Mouse (Mus musculus): ENCODE measurements at regions not wholly inside any gene's neighbourhood (a gene's known extent, or its start where the extent isn't known, plus 50 kb on each side); places are given as distances from the start of the nearest gene placed in this dataset.

DNA sequence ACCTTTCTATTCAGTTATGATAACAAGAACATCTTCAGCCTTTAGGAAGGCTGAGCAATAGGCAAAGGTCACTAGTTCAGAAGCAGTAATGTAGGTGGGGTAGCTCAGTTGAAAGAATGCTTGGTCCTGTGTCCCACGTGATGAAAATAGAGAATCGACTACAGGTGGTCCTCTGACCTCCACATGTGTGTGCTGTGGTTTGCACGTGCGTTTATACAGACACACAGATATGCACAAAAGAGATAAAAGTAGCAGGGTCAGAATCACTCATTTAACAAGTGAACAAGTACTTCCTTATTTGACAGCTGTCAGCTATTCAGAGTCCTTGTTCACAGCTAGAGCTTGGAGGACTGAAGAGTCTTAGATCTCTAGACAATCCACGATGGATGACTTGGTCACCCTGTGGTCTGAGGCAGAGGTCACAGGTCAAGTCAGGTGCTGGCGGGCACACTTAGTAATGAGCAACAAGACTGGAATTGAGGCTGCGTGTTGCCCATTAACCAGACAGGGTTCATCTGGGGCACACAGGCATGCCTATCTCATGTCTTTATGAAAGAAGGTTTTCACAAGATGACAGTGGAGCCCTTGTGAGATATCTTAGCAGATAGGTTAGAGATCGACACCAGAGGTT is 375.8 kb upstream of the Cdh6 start:
- ATAC-seq (ENCODE audit: insufficient read depth, low read depth) (no peak), DNase-seq (ENCODE audit: low spot score) (no peak)
- Histone ChIP-seq H3K4me2 (ENCODE audit: low read depth, low read length) (no peak overlapping the region), H3K36me3 (replicated peaks; ENCODE audit: control insufficient read depth, insufficient read depth, low read length) (no peaks in the 10 kb centered on the region), H3K27me3 (ENCODE audit: control insufficient read depth, insufficient read depth, low read length) (no peaks in the 10 kb centered on the region), H3K9ac (replicated peaks; ENCODE audit: low read depth, low read length) (no peak overlapping the region), H3K9me3 (replicated peaks; ENCODE audit: control insufficient read depth, low read length) (no peaks in the 10 kb centered on the region), H3K4me3 (ENCODE audit: low read depth, low read length) (no peak overlapping the region), H3K27ac (ENCODE audit: low read depth) (no peak overlapping the region), H3K4me1 (ENCODE audit: control insufficient read depth, insufficient read depth) (no peaks in the 10 kb centered on the region)
- TF ChIP-seq EP300 (IDR thresholded peaks at IDR 0.05; ENCODE audit: low read depth), result no peak
- no peak for TF ChIP-seq CTCF (IDR thresholded peaks at IDR 0.05; ENCODE audit: low read depth)
- 49% methylated on average over 8 of the region's 8 CpGs for WGBS

- TF ChIP-seq CTCF (IDR thresholded peaks at IDR 0.05; ENCODE audit: low read depth) (no peak), EP300 (IDR thresholded peaks at IDR 0.05; ENCODE audit: low read depth) (no peak)
- H3K36me3 ChIP-seq (replicated peaks; ENCODE audit: control insufficient read depth, insufficient read depth, low read length), result no peaks in the 10 kb centered on the region
- peaks cover 5% of the 10 kb centered on the region; the same call in 1 of the 2 replicates for H3K4me1 ChIP-seq (ENCODE audit: control insufficient read depth, insufficient read depth)
- no peaks in the 10 kb centered on the region for H3K27me3 ChIP-seq (ENCODE audit: control insufficient read depth, insufficient read depth, low read length)
- H3K4me2 ChIP-seq (ENCODE audit: low read depth, low read length), result no peak overlapping the region
- no peak for DNase-seq (ENCODE audit: low spot score)
- ATAC-seq (ENCODE audit: insufficient read depth, low read depth), result no peak
- H3K4me3 ChIP-seq (ENCODE audit: low read depth, low read length), result no peak overlapping the region
- no peaks in the 10 kb centered on the region for H3K9me3 ChIP-seq (replicated peaks; ENCODE audit: control insufficient read depth, low read length)
- H3K27ac ChIP-seq (ENCODE audit: low read depth), result no peak overlapping the region
- no peak overlapping the region for H3K9ac ChIP-seq (replicated peaks; ENCODE audit: low read depth, low read length)
These were observed 366.6 kb upstream of the Cdh6 start for GRCm38 (mm10) chr15:13540026-13540425.

- no peak overlapping the region for H3K4me2 ChIP-seq (ENCODE audit: low read depth, low read length)
- no peaks in the 10 kb centered on the region for H3K9me3 ChIP-seq (replicated peaks; ENCODE audit: control insufficient read depth, low read length)
- H3K36me3 ChIP-seq (replicated peaks; ENCODE audit: control insufficient read depth, insufficient read depth, low read length), result no peaks in the 10 kb centered on the region
- no peaks in the 10 kb centered on the region for H3K4me1 ChIP-seq (ENCODE audit: control insufficient read depth, insufficient read depth)
- no peaks in the 10 kb centered on the region for H3K27me3 ChIP-seq (ENCODE audit: control insufficient read depth, insufficient read depth, low read length)
- DNase-seq (ENCODE audit: low spot score), result no peak
- WGBS, result 87% methylated on average over 2 of the region's 2 CpGs
- ATAC-seq (ENCODE audit: insufficient read depth, low read depth), result no peak
- H3K4me3 ChIP-seq (ENCODE audit: low read depth, low read length), result no peak overlapping the region
- H3K9ac ChIP-seq (replicated peaks; ENCODE audit: low read depth, low read length), result no peak overlapping the region
- TF ChIP-seq EP300 (IDR thresholded peaks at IDR 0.05; ENCODE audit: low read depth) (no peak), CTCF (IDR thresholded peaks at IDR 0.05; ENCODE audit: low read depth) (no peak)
- no peak overlapping the region for H3K27ac ChIP-seq (ENCODE audit: low read depth)
These were observed 360.5 kb upstream of the Cdh6 start for GRCm38 (mm10) chr15:13534017-13534416.

- Histone ChIP-seq H3K4me3 (ENCODE audit: low read depth, low read length) (no peak overlapping the region), H3K27ac (ENCODE audit: low read depth) (no peak overlapping the region), H3K27me3 (ENCODE audit: control insufficient read depth, insufficient read depth, low read length) (no peaks in the 10 kb centered on the region), H3K4me2 (ENCODE audit: low read depth, low read length) (no peak overlapping the region), H3K36me3 (replicated peaks; ENCODE audit: control insufficient read depth, insufficient read depth, low read length) (no peaks in the 10 kb centered on the region), H3K9me3 (replicated peaks; ENCODE audit: control insufficient read depth, low read length) (no peaks in the 10 kb centered on the region), H3K4me1 (ENCODE audit: control insufficient read depth, insufficient read depth) (no peaks in the 10 kb centered on the region), H3K9ac (replicated peaks; ENCODE audit: low read depth, low read length) (no peak overlapping the region)
- ATAC-seq (ENCODE audit: insufficient read depth, low read depth) (no peak), DNase-seq (ENCODE audit: low spot score) (no peak)
- 53% methylated on average over 3 of the region's 3 CpGs for whole genome bisulfite sequencing
- TF ChIP-seq EP300 (IDR thresholded peaks at IDR 0.05; ENCODE audit: low read depth) (no peak), CTCF (IDR thresholded peaks at IDR 0.05; ENCODE audit: low read depth) (no peak)
These were observed 356.5 kb upstream of the Cdh6 start for GRCm38 (mm10) chr15:13529960-13530359.

GRCm38 (mm10) chr15:13529050-13529449 is 355.6 kb upstream of the Cdh6 start:
- no peak for ATAC-seq (ENCODE audit: insufficient read depth, low read depth)
- Histone ChIP-seq H3K27me3 (ENCODE audit: control insufficient read depth, insufficient read depth, low read length) (no peaks in the 10 kb centered on the region), H3K4me3 (ENCODE audit: low read depth, low read length) (no peak overlapping the region), H3K4me1 (ENCODE audit: control insufficient read depth, insufficient read depth) (no peaks in the 10 kb centered on the region), H3K9ac (replicated peaks; ENCODE audit: low read depth, low read length) (no peak overlapping the region), H3K4me2 (ENCODE audit: low read depth, low read length) (no peak overlapping the region), H3K27ac (ENCODE audit: low read depth) (no peak overlapping the region), H3K36me3 (replicated peaks; ENCODE audit: control insufficient read depth, insufficient read depth, low read length) (no peaks in the 10 kb centered on the region), H3K9me3 (replicated peaks; ENCODE audit: control insufficient read depth, low read length) (no peaks in the 10 kb centered on the region)
- DNase-seq (ENCODE audit: low spot score), result no peak
- 88% methylated on average over 4 of the region's 4 CpGs for WGBS
- TF ChIP-seq EP300 (IDR thresholded peaks at IDR 0.05; ENCODE audit: low read depth) (no peak), CTCF (IDR thresholded peaks at IDR 0.05; ENCODE audit: low read depth) (no peak)

Data from heart, postnatal 0 days (tissue).